Mouse (Mus musculus) liver, embryonic 13.5 days (tissue): Measurements from ENCODE around the gene Shisa9. TPM values are rescaled to one million over a fixed set of nuclear protein-coding genes. Genes with fewer than 3 reads are reported as not detected.

Experiments
- ATAC-seq: fragments of 200-750 bp; cut with Nextera tagmentation; 2 replicates; pipeline ENCODE4 v1.8.0; 2017; ENCODE audit warnings: low read depth, mild to moderate bottlenecking, moderate number of reproducible peaks, moderate library complexity
- DNase-seq: peaks from one replicate; pipeline ENCODE4 v3.0.0; 2022
- H3K27ac ChIP-seq: fragments of 300-500 bp; sonication (generic); 2 replicates; pipeline ENCODE4 v1.5.1; 2015; ENCODE audit warnings: moderate library complexity, mild to moderate bottlenecking, inconsistent platforms
- H3K27me3 ChIP-seq: fragments of 300-500 bp; sonication (generic); 2 replicates; pipeline ENCODE4 v1.6.1; 2015; ENCODE audit warnings: mild to moderate bottlenecking, inconsistent platforms
- H3K36me3 ChIP-seq: fragments of 300-500 bp; sonication (generic); 2 replicates; pipeline ENCODE4 v1.6.1; 2015; ENCODE audit warnings: mild to moderate bottlenecking, inconsistent platforms
- H3K4me1 ChIP-seq: fragments of 300-500 bp; sonication (generic); replicated peaks from 2 replicates; pipeline ENCODE4 v1.6.1; 2015; ENCODE audit warnings: inconsistent platforms
- H3K4me2 ChIP-seq: fragments of 300-500 bp; sonication (generic); 2 replicates; pipeline ENCODE4 v1.6.1; 2015; ENCODE audit warnings: inconsistent platforms, mild to moderate bottlenecking, moderate library complexity
- H3K4me3 ChIP-seq: fragments of 300-500 bp; sonication (generic); replicated peaks from 2 replicates; pipeline ENCODE4 v1.5.1; 2015; ENCODE audit warnings: mild to moderate bottlenecking, inconsistent platforms
- H3K9ac ChIP-seq: fragments of 300-500 bp; sonication (generic); 2 replicates; pipeline ENCODE4 v1.6.1; 2015; ENCODE audit warnings: mild to moderate bottlenecking, inconsistent platforms
- H3K9me3 ChIP-seq: fragments of 300-500 bp; sonication (generic); replicated peaks from 2 replicates; pipeline ENCODE4 v1.6.1; 2016; ENCODE audit warnings: inconsistent platforms
- WGBS: fragments of 180-500 bp; shearing (Covaris S2); methylation state at CpG from one replicate; pipeline ENCODE4 v1.1.7; 2015; ENCODE audit not compliant: insufficient replicate concordance; 5-methylcytosine and 5-hydroxymethylcytosine counted together
- polyA plus RNA-seq: library from polyadenylated mRNA; unstranded; fragments of >200 nt; fragmentation: Nextera tagmentation; extraction: Ambion mirVana; gene quantifications from 2 replicates; pipeline ENCODE4 v1.2.1, GENCODE M21; 2015

Shisa9 gene
- polyA plus RNA-seq, 1 experiment from 2014 or later: 0.25 TPM

GRCm38 (mm10) chr16:12202151-12202550 lies 218.2 kb downstream of the Shisa9 start:
- no peak for DNase-seq
- Histone ChIP-seq H3K9ac (no peak overlapping the region), H3K4me2 (no peak overlapping the region), H3K36me3 (no peaks in the 10 kb centered on the region), H3K27me3 (no peaks in the 10 kb centered on the region), H3K27ac (no peak overlapping the region), H3K9me3 (no peaks in the 10 kb centered on the region), H3K4me3 (no peak overlapping the region), H3K4me1 (peaks cover 4% of the 10 kb centered on the region)
- ATAC-seq: no peak
- 48% methylated on average over 3 of the region's 3 CpGs for WGBS

- no peak overlapping the region for H3K9ac ChIP-seq
- DNase-seq: peak; percentile 3
Observed at GRCm38 (mm10) chr16:12203055-12203454, 219.1 kb downstream of the Shisa9 start.

GRCm38 (mm10) chr16:12204423-12204822 lies 220.5 kb downstream of the Shisa9 start:
- no peak overlapping the region for H3K4me2 ChIP-seq
- DNase-seq: no peak
- no peaks in the 10 kb centered on the region for H3K27me3 ChIP-seq
- H3K9ac ChIP-seq: no peak overlapping the region
- no peak overlapping the region for H3K4me3 ChIP-seq
- peaks cover 4% of the 10 kb centered on the region for H3K4me1 ChIP-seq
- no peaks in the 10 kb centered on the region for H3K9me3 ChIP-seq
- no peaks in the 10 kb centered on the region for H3K36me3 ChIP-seq
- no peak overlapping the region for H3K27ac ChIP-seq
- no peak for ATAC-seq
- 54% methylated on average over 2 of the region's 2 CpGs for WGBS

More at GRCm38 (mm10) chr16:12203055-12203454, 219.1 kb downstream of the Shisa9 start:
- Histone ChIP-seq H3K4me3 (no peak overlapping the region), H3K4me2 (no peak overlapping the region), H3K4me1 (peaks cover 4% of the 10 kb centered on the region), H3K9me3 (no peaks in the 10 kb centered on the region), H3K27me3 (no peaks in the 10 kb centered on the region), H3K27ac (no peak overlapping the region), H3K36me3 (no peaks in the 10 kb centered on the region)
- WGBS: 49% methylated on average over 2 of the region's 2 CpGs
- peak; percentile 45; the same call in 1 of the 2 replicates for ATAC-seq

GRCm38 (mm10) chr16:12206421-12206950 lies 222.6 kb downstream of the Shisa9 start:
- Histone ChIP-seq H3K4me3 (no peak overlapping the region), H3K27ac (no peak overlapping the region), H3K9ac (no peak overlapping the region), H3K27me3 (no peaks in the 10 kb centered on the region), H3K4me2 (no peak overlapping the region), H3K4me1 (peaks cover 4% of the 10 kb centered on the region), H3K9me3 (no peaks in the 10 kb centered on the region), H3K36me3 (no peaks in the 10 kb centered on the region)
- WGBS: 32% methylated on average over 1 of the region's 1 CpGs
- ATAC-seq (no peak), DNase-seq (no peak)

GRCm38 (mm10) chr16:12206951-12207350 lies 223.0 kb downstream of the Shisa9 start:
- peaks cover 4% of the 10 kb centered on the region for H3K4me1 ChIP-seq
- no peaks in the 10 kb centered on the region for H3K36me3 ChIP-seq
- no peak overlapping the region for H3K4me3 ChIP-seq
- H3K4me2 ChIP-seq: no peak overlapping the region
- no peak overlapping the region for H3K27ac ChIP-seq
- 41% methylated on average over 2 of the region's 2 CpGs for WGBS
- DNase-seq (no peak), ATAC-seq (no peak)
- no peaks in the 10 kb centered on the region for H3K27me3 ChIP-seq
- no peak overlapping the region for H3K9ac ChIP-seq
- H3K9me3 ChIP-seq: no peaks in the 10 kb centered on the region

- Histone ChIP-seq H3K27ac (no peak overlapping the region), H3K27me3 (no peaks in the 10 kb centered on the region), H3K9ac (no peak overlapping the region), H3K36me3 (no peaks in the 10 kb centered on the region), H3K9me3 (no peaks in the 10 kb centered on the region), H3K4me3 (no peak overlapping the region), H3K4me1 (no peaks in the 10 kb centered on the region), H3K4me2 (no peak overlapping the region)
- WGBS: 50% methylated on average over 1 of the region's 1 CpGs
- DNase-seq: no peak
- no peak for ATAC-seq
Observed at GRCm38 (mm10) chr16:12209355-12209754, 225.4 kb downstream of the Shisa9 start.

- no peaks in the 10 kb centered on the region for H3K27me3 ChIP-seq
- no peak overlapping the region for H3K9ac ChIP-seq
- H3K9me3 ChIP-seq: no peaks in the 10 kb centered on the region
- DNase-seq (no peak), ATAC-seq (no peak)
- no peaks in the 10 kb centered on the region for H3K4me1 ChIP-seq
- no peak overlapping the region for H3K27ac ChIP-seq
- no peak overlapping the region for H3K4me2 ChIP-seq
- H3K36me3 ChIP-seq: no peaks in the 10 kb centered on the region
- 60% methylated on average over 2 of the region's 2 CpGs for WGBS
- H3K4me3 ChIP-seq: no peak overlapping the region
Observed at GRCm38 (mm10) chr16:12209819-12210218, 225.9 kb downstream of the Shisa9 start.

- no peak overlapping the region for H3K4me3 ChIP-seq
- no peak for DNase-seq
- H3K4me2 ChIP-seq: no peak overlapping the region
- no peak overlapping the region for H3K27ac ChIP-seq
- WGBS: 62% methylated on average over 2 of the region's 2 CpGs
- no peaks in the 10 kb centered on the region for H3K36me3 ChIP-seq
- no peaks in the 10 kb centered on the region for H3K27me3 ChIP-seq
- no peak for ATAC-seq
- no peaks in the 10 kb centered on the region for H3K4me1 ChIP-seq
- H3K9me3 ChIP-seq: no peaks in the 10 kb centered on the region
- H3K9ac ChIP-seq: no peak overlapping the region
Observed at GRCm38 (mm10) chr16:12214018-12214417, 230.1 kb downstream of the Shisa9 start.

GRCm38 (mm10) chr16:12217289-12218150 lies 233.6 kb downstream of the Shisa9 start:
- Histone ChIP-seq H3K36me3 (no peaks in the 10 kb centered on the region), H3K9me3 (no peaks in the 10 kb centered on the region), H3K4me2 (no peak overlapping the region), H3K9ac (no peak overlapping the region), H3K4me1 (no peaks in the 10 kb centered on the region), H3K27ac (no peak overlapping the region), H3K4me3 (no peak overlapping the region), H3K27me3 (no peaks in the 10 kb centered on the region)
- no peak for DNase-seq
- WGBS: 59% methylated on average over 13 of the region's 13 CpGs
- ATAC-seq: no peak

- no peaks in the 10 kb centered on the region for H3K9me3 ChIP-seq
- no peak for DNase-seq
- no peak overlapping the region for H3K4me3 ChIP-seq
- no peak for ATAC-seq
- WGBS: 68% methylated on average over 2 of the region's 2 CpGs
- no peaks in the 10 kb centered on the region for H3K4me1 ChIP-seq
- no peak overlapping the region for H3K4me2 ChIP-seq
- no peak overlapping the region for H3K9ac ChIP-seq
- H3K36me3 ChIP-seq: no peaks in the 10 kb centered on the region
- H3K27me3 ChIP-seq: no peaks in the 10 kb centered on the region
- H3K27ac ChIP-seq: no peak overlapping the region
Observed at GRCm38 (mm10) chr16:12218151-12218532, 234.2 kb downstream of the Shisa9 start.

- no peak for ATAC-seq
- DNase-seq: no peak
- Histone ChIP-seq H3K36me3 (no peaks in the 10 kb centered on the region), H3K4me3 (no peak overlapping the region), H3K4me1 (no peaks in the 10 kb centered on the region), H3K9ac (no peak overlapping the region), H3K4me2 (no peak overlapping the region), H3K27ac (no peak overlapping the region), H3K9me3 (no peaks in the 10 kb centered on the region), H3K27me3 (no peaks in the 10 kb centered on the region)
- 60% methylated on average over 3 of the region's 3 CpGs for WGBS
Observed at GRCm38 (mm10) chr16:12219821-12220220, 235.9 kb downstream of the Shisa9 start.

- Histone ChIP-seq H3K27me3 (no peaks in the 10 kb centered on the region), H3K4me3 (no peak overlapping the region), H3K9ac (no peak overlapping the region), H3K4me2 (no peak overlapping the region), H3K36me3 (no peaks in the 10 kb centered on the region), H3K4me1 (no peaks in the 10 kb centered on the region), H3K27ac (no peak overlapping the region), H3K9me3 (no peaks in the 10 kb centered on the region)
- ATAC-seq (no peak), DNase-seq (no peak)
- 77% methylated on average over 2 of the region's 2 CpGs for WGBS
Observed at GRCm38 (mm10) chr16:12223537-12223936, 239.6 kb downstream of the Shisa9 start.
